Mouse (Mus musculus) mouse trophoblast stem cell (cell line): ENCODE results near the gene Gm13277.
"Not testable (repeated sequence)": the region's sequence is repeated elsewhere in the genome, so short reads cannot be mapped to it uniquely, and the experiment has no call there.

Experiments
- in situ Hi-C, 2 experiments: fragments of 300-500 bp; cut with MseI, MboI; formaldehyde crosslinking; loops; 2 replicates in 1 of 2; 3 replicates in 1 of 2; pipeline ENCODE4 v1.15.1; 2025

Gene Gm13277

DNA sequence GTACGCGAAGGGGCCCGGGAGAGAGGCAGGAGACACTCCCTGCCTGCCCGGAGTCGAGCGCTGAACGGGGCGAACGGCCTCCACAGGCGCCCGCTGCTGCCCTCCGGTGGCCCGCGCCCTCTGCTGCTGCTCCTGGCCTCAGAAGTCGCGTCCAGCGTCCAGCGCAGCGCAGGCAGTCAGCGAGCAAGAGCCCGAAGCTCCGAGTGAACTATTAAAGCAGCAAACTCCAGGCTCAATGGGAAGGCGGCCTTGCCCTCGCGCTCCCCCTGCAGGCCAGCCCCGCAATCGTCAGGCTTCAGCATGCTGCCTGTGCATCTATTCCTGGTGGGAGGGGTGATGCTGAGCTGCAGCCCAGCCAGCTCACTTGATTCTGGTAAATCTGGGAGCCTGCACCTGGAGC is 3.0 kb upstream of the Gm13277 start, which contains the start of gene Gm13276:
TSS of gene Gm13276 (plus strand) at position 301 of the 400 bp plus-strand sequence.
- in situ Hi-C loops = not testable (repeated sequence)

- in situ Hi-C loops = not testable (repeated sequence)
Observed at GRCm38 (mm10) chr4:88791250-88791649, 2.8 kb downstream of the Gm13277 start, which contains the start of gene Gm13278. Gm13278 (plus strand) TSS chr4:88791550.

GRCm38 (mm10) chr4:88793936-88794675 is 5.7 kb downstream of the Gm13277 start, which contains the start of gene Gm13275:
Gm13275 (plus strand) TSS chr4:88794487.
- in situ Hi-C loops = not testable (repeated sequence)

- in situ Hi-C loops = not testable (repeated sequence)
Observed at GRCm38 (mm10) chr4:88797097-88797496, 8.7 kb downstream of the Gm13277 start, which contains the start of gene Gm13279. Gm13279 (plus strand) TSS chr4:88797397.

- in situ Hi-C loops = not testable (repeated sequence)
Observed at GRCm38 (mm10) chr4:88799365-88799764, 10.9 kb downstream of the Gm13277 start, which contains the start of gene Gm13285. Gm13285 (plus strand) TSS chr4:88799665.

DNA sequence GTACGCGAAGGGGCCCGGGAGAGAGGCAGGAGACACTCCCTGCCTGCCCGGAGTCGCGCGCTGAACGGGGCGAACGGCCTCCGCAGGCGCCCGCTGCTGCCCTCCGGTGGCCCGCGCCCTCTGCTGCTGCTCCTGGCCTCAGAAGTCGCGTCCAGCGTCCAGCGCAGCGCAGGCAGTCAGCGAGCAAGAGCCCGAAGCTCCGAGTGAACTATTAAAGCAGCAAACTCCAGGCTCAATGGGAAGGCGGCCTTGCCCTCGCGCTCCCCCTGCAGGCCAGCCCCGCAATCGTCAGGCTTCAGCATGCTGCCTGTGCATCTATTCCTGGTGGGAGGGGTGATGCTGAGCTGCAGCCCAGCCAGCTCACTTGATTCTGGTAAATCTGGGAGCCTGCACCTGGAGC is 14.5 kb downstream of the Gm13277 start, which contains the start of gene Gm13287:
TSS of gene Gm13287 (plus strand) at position 301 of the 400 bp plus-strand sequence.
- in situ Hi-C loops = not testable (repeated sequence)

GRCm38 (mm10) chr4:88805231-88805630 is 16.8 kb downstream of the Gm13277 start, which contains the start of gene Gm13288:
Gm13288 (plus strand) TSS chr4:88805531.
- in situ Hi-C loops = not testable (repeated sequence)

- in situ Hi-C loops = not testable (repeated sequence)
Observed at GRCm38 (mm10) chr4:88805761-88806160, 17.3 kb downstream of the Gm13277 start.

DNA sequence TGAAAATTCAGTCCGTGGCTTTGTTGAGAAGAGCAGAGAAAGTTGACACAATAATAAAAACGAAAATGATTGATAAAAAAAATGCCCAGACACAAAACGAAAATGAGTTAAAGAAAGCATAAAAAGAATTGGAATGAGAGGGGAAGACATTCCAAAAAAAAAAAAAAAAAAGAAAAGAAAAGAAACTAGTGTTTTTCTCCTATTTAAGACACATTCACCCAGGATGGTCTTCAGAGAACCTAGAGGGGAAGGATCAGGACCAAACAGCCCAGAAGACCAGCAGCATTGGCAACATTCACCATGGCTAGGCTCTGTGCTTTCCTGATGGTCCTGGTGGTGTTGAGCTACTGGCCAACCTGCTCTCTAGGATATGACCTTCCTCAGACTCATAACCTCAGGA is 27.5 kb downstream of the Gm13277 start, which contains the start of gene Ifna7:
TSS of gene Ifna7 (plus strand) at position 301 of the 400 bp plus-strand sequence.
- in situ Hi-C loops = no loop called here

DNA sequence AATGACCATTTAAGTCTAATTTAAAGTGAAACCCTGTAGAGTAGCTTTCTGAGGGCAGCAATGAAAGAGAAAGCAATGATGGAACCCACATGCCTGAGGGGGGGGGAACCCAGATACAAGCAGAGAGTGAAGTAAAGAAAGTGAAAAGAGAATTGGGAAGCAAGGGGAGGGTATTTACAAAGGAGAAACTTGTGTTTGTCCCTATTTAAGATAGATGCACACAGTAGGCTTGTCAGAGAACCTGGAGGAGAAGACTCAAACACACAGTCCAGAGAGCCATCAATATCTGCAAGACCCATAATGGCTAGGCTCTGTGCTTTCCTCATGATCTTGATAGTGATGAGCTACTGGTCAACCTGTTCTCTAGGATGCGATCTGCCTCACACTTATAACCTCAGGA is 31.2 kb downstream of the Gm13277 start, which contains the start of gene Ifna11:
TSS of gene Ifna11 (plus strand) at position 301 of the 400 bp plus-strand sequence.
- in situ Hi-C loops = no loop called here

- in situ Hi-C loops = no loop called here
Observed at GRCm38 (mm10) chr4:88822995-88823394, 34.6 kb downstream of the Gm13277 start.

DNA sequence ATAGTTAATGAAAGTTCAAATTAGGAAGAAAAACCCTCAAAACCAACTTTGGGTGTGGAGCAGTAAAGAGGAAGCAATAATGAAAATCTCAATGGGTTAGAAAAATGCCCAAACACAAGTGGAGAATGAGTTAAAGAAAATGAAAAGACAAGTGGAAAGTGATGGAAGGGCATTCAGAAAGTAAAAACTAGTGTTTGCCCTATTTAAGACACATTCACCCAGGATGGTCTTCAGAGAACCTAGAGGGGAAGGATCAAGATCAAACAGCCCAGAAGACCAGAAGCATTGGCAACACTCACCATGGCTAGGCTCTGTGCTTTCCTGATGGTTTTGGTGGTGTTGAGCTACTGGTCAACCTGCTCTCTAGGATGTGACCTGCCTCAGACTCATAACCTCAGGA is 38.7 kb downstream of the Gm13277 start, which contains the start of gene Ifna6:
TSS of gene Ifna6 (plus strand) at position 301 of the 400 bp plus-strand sequence.
- in situ Hi-C loops = not testable (repeated sequence)

GRCm38 (mm10) chr4:88830523-88830922 is 42.1 kb downstream of the Gm13277 start:
- in situ Hi-C loops = no loop called here

DNA sequence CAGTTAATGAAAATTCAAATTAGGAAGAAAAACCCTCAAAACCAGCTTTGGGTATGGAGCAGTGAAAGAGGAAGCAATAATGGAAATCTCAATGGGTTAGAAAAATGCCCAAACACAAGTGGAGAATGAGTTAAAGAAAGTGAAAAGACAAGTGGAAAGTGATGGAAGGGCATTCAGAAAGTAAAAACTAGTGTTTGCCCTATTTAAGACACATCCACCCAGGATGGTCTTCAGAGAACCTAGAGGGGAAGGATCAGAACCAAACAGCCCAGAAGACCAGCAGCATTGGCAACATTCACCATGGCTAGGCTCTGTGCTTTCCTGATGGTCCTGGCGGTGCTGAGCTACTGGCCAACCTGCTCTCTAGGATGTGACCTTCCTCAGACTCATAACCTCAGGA is 46.8 kb downstream of the Gm13277 start, which contains the start of gene Ifna5:
TSS of gene Ifna5 (plus strand) at position 301 of the 400 bp plus-strand sequence.
- in situ Hi-C loops = not testable (repeated sequence)
